Mouse (Mus musculus) embryonic facial prominence, embryonic 10.5 days (tissue): ENCODE data around the gene Hist1h2bl. TPM values are rescaled to one million over a fixed set of nuclear protein-coding genes. Genes with fewer than 3 reads are reported as not detected.
A peak's percentile ranks its signal among the peaks of the same experiment; 100 is the strongest.
"Not testable (repeated sequence)": the region's sequence is repeated elsewhere in the genome, so short reads cannot be mapped to it uniquely, and the experiment has no call there.

Experiments used
- DNase-seq: peaks from one replicate; pipeline ENCODE4 v3.0.0-alpha.2; 2017; ENCODE audit warnings: low spot score
- H3K27ac ChIP-seq: fragments of 300-500 bp; sonication (generic); replicated peaks from 2 replicates; pipeline ENCODE4 v1.5.1; 2016; ENCODE audit warnings: mild to moderate bottlenecking
- H3K27me3 ChIP-seq: fragments of 300-500 bp; sonication (generic); replicated peaks from 2 replicates; pipeline ENCODE4 v1.6.1; 2016; ENCODE audit warnings: low read depth, mild to moderate bottlenecking; ENCODE audit not compliant: poor library complexity, severe bottlenecking
- H3K36me3 ChIP-seq: fragments of 300-500 bp; sonication (generic); replicated peaks from 2 replicates; pipeline ENCODE4 v1.6.1; 2016; ENCODE audit warnings: mild to moderate bottlenecking, moderate library complexity
- H3K4me1 ChIP-seq: fragments of 300-500 bp; sonication (generic); 2 replicates; pipeline ENCODE4 v1.6.1; 2016
- H3K4me3 ChIP-seq: fragments of 300-500 bp; sonication (generic); 2 replicates; pipeline ENCODE4 v1.5.1; 2016; ENCODE audit warnings: mild to moderate bottlenecking, moderate library complexity
- H3K9me3 ChIP-seq: fragments of 300-500 bp; sonication (generic); 2 replicates; pipeline ENCODE4 v1.6.1; 2016; ENCODE audit warnings: mild to moderate bottlenecking
- WGBS: fragments of 180-500 bp; shearing (Covaris S2); methylation state at CpG from one replicate; pipeline ENCODE4 v1.1.7; 2016; 5-methylcytosine and 5-hydroxymethylcytosine counted together
- polyA plus RNA-seq: library from polyadenylated mRNA; unstranded; fragments of >200 nt; fragmentation: Nextera tagmentation; extraction: Ambion mirVana; gene quantifications from 2 replicates; pipeline ENCODE4 v1.2.1, GENCODE M21; 2016

The Hist1h2bl gene
- polyA plus RNA-seq = 1.6 and 3.1 TPM in 2 replicates

DNA sequence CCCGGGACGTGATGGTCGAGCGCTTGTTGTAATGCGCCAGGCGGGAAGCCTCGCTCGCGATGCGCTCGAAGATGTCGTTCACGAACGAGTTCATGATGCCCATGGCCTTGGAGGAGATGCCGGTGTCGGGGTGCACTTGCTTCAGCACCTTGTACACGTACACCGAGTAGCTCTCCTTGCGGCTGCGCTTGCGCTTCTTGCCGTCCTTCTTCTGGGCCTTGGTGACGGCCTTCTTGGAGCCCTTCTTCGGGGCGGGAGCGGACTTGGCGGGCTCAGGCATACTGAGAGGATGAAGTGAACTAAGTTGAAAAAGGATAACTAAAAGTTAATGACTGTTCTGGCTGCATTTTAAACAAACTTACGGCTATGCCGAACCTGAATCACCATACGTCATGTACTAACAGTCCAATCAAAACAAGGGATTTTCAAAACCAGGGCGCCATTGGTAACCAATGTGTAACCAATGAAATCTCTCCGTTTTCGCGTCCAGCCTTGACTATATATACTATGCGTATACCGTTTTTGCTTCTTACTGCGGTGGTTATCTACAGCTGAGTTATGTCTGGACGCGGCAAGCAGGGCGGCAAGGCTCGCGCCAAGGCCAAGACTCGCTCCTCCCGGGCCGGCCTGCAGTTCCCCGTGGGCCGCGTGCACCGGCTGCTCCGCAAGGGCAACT, at the start of gene Hist1h2bl, which contains the start of gene Hist1h2ai:
Gene Hist1h2bl (minus strand): TSS at position 280 of the 676 bp plus-strand sequence.
Gene Hist1h2ai (plus strand): TSS at position 559 of the 676 bp plus-strand sequence.
- H3K27ac ChIP-seq = peak within 1 kb of the TSS; percentile 95
- peak within 1 kb of the TSS; percentile 64 for H3K4me3 ChIP-seq
- not testable (repeated sequence) for H3K9me3 ChIP-seq, H3K36me3 ChIP-seq, H3K27me3 ChIP-seq
- peak; percentile 83 for DNase-seq
- peaks cover 35% of the 10 kb centered on the region for H3K4me1 ChIP-seq
- WGBS = under 1% methylated on average over 41 of the region's 50 CpGs

DNA sequence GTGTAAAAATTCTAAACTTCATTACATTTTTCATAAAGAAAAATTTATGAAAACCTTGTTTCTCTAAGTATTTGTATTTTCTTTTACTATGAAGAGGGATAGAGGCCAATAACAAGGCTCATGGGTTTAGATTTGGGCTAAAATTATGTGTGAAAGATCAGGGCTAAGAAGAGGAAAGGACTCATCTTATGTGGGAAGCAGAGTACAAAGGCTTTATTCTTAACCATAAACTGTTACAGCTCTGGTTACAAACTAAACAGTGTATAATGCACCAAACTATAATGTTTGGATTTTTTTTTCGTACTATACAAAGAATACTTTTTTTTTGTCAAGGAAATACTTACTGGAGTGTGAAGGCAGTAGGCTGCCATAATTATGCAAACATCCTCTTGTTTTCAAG, 39.8 kb upstream of the Hist1h2bl start:
- 78% methylated on average over 1 of the region's 1 CpGs for WGBS
- Histone ChIP-seq H3K27me3 (no peaks in the 10 kb centered on the region), H3K4me1 (peaks cover 30% of the 10 kb centered on the region), H3K36me3 (no peaks in the 10 kb centered on the region), H3K27ac (peak overlapping the region; percentile 86; the same call in 1 of the 2 replicates), H3K4me3 (peak overlapping the region; percentile 61), H3K9me3 (no peaks in the 10 kb centered on the region)
- DNase-seq = no peak

- H3K9me3 ChIP-seq, H3K27me3 ChIP-seq, H3K36me3 ChIP-seq: not testable (repeated sequence)
- Histone ChIP-seq H3K4me3 (peak overlapping the region; percentile 61), H3K27ac (peak overlapping the region; percentile 86), H3K4me1 (peaks cover 31% of the 10 kb centered on the region)
- WGBS = under 1% methylated on average over 25 of the region's 26 CpGs
- DNase-seq = peak; percentile 38
Measured at GRCm38 (mm10) chr13:21754294-21755001, 38.5 kb upstream of the Hist1h2bl start.

DNA sequence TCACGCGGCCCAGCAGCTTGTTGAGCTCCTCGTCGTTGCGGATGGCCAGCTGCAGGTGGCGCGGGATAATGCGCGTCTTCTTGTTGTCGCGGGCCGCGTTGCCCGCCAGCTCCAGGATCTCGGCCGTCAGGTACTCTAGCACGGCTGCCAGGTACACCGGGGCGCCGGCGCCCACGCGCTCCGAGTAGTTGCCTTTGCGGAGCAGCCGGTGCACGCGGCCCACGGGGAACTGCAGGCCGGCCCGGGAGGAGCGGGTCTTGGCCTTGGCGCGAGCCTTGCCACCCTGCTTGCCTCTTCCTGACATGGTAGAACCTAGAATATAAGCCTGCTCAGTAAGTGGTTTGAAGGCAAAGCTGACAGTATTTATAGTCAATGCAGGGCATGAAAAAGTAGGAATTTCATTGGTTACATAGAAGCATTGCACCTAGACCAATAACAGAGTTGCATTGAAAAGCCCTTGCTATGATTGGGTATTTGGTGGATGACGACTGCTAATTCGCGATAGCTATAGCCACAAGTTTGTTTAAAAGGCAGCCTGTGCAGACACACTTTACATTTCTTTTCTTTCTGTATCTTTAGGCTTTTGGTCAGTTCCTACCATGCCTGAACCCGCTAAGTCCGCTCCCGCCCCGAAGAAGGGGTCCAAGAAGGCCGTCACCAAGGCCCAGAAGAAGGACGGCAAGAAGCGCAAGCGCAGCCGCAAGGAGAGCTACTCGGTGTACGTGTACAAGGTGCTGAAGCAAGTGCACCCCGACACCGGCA, 37.8 kb upstream of the Hist1h2bl start, which contains the start of the genes Hist1h2ak and Hist1h2bn:
Gene Hist1h2ak (minus strand): TSS at position 304 of the 762 bp plus-strand sequence.
Gene Hist1h2bn (plus strand): TSS at position 600 of the 762 bp plus-strand sequence.
- Histone ChIP-seq H3K4me1 (peaks cover 38% of the 10 kb centered on the region), H3K4me3 (peak within 1 kb of the TSS; percentile 61), H3K27ac (peak within 1 kb of the TSS; percentile 94)
- not testable (repeated sequence) for H3K9me3 ChIP-seq, H3K27me3 ChIP-seq, H3K36me3 ChIP-seq
- DNase-seq = peak; percentile 81
- under 1% methylated on average over 50 of the region's 50 CpGs for WGBS

- H3K27me3 ChIP-seq = no peaks in the 10 kb centered on the region
- H3K27ac ChIP-seq = peak overlapping the region; percentile 94
- 3% methylated on average over 10 of the region's 10 CpGs for WGBS
- H3K4me3 ChIP-seq = peak overlapping the region; percentile 59
- H3K4me1 ChIP-seq = peaks cover 41% of the 10 kb centered on the region
- H3K36me3 ChIP-seq = no peaks in the 10 kb centered on the region
- no peak for DNase-seq
- H3K9me3 ChIP-seq = no peaks in the 10 kb centered on the region
Measured at GRCm38 (mm10) chr13:21753051-21753523, 37.1 kb upstream of the Hist1h2bl start.

GRCm38 (mm10) chr13:21752356-21752755, 36.4 kb upstream of the Hist1h2bl start:
- H3K4me3 ChIP-seq = peak overlapping the region; percentile 59
- no peaks in the 10 kb centered on the region for H3K36me3 ChIP-seq
- DNase-seq = peak; percentile 35
- 53% methylated on average over 3 of the region's 3 CpGs for WGBS
- peak overlapping the region; percentile 94 for H3K27ac ChIP-seq
- H3K4me1 ChIP-seq = peaks cover 45% of the 10 kb centered on the region
- no peaks in the 10 kb centered on the region for H3K27me3 ChIP-seq
- no peaks in the 10 kb centered on the region for H3K9me3 ChIP-seq

GRCm38 (mm10) chr13:21751827-21752226, 35.9 kb upstream of the Hist1h2bl start:
- 76% methylated on average over 3 of the region's 3 CpGs for WGBS
- DNase-seq = no peak
- Histone ChIP-seq H3K36me3 (no peaks in the 10 kb centered on the region), H3K27ac (peak overlapping the region; percentile 94), H3K27me3 (no peaks in the 10 kb centered on the region), H3K4me1 (peaks cover 46% of the 10 kb centered on the region), H3K9me3 (no peaks in the 10 kb centered on the region), H3K4me3 (peak overlapping the region; percentile 59)

GRCm38 (mm10) chr13:21751417-21751816, 35.5 kb upstream of the Hist1h2bl start:
- Histone ChIP-seq H3K36me3 (no peaks in the 10 kb centered on the region), H3K9me3 (no peaks in the 10 kb centered on the region)

DNA sequence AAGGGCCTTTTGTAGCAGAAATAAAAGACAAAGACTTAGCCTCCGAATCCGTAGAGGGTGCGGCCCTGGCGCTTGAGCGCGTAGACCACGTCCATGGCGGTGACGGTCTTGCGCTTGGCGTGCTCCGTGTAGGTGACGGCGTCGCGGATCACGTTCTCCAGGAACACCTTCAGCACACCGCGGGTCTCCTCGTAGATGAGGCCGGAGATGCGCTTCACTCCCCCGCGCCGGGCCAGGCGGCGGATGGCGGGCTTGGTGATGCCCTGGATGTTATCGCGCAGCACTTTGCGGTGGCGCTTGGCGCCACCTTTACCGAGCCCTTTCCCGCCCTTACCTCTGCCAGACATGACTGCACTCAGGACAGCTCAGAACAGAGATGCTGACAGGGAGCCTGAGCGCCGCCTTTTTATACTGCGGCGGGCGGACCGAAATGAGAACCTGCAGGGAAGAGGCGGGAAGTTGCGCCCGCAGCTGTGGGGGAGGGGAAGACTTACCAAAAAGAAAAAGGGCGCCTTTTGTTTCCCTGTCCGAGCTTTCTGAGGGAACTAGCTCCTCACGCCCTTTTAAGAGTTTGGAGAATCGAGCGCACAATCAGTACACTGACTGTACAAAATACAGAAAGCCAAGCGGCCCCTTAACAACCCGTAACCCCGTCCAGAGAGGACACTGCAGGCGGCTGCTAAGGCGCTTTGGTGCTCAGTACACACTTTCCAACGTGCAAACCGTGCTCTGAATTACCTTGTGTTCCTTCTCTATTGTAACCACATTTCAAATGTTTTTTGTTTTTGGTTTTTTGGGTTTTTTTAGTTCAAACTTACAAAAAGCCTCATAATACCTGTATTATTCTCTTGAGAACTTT, 34.4 kb upstream of the Hist1h2bl start, which contains the start of gene Hist1h4k:
Gene Hist1h4k (minus strand): TSS at position 347 of the 859 bp plus-strand sequence.
- peak; percentile 94 for DNase-seq
- not testable (repeated sequence) for H3K9me3 ChIP-seq, H3K27me3 ChIP-seq, H3K36me3 ChIP-seq
- peaks cover 41% of the 10 kb centered on the region for H3K4me1 ChIP-seq
- H3K4me3 ChIP-seq = peak within 1 kb of the TSS; percentile 65
- WGBS = under 1% methylated on average over 48 of the region's 56 CpGs
- peak within 1 kb of the TSS; percentile 94 for H3K27ac ChIP-seq

More at GRCm38 (mm10) chr13:21751417-21751816, 35.5 kb upstream of the Hist1h2bl start:
- H3K27ac ChIP-seq = peak overlapping the region; percentile 94
- peak overlapping the region; percentile 65 for H3K4me3 ChIP-seq
- no peak for DNase-seq
- H3K27me3 ChIP-seq = no peaks in the 10 kb centered on the region
- peaks cover 46% of the 10 kb centered on the region for H3K4me1 ChIP-seq

- no peaks in the 10 kb centered on the region for H3K36me3 ChIP-seq
- no peaks in the 10 kb centered on the region for H3K9me3 ChIP-seq
- peak; percentile 63 for DNase-seq
- 7% methylated on average over 5 of the region's 5 CpGs for WGBS
- peak overlapping the region; percentile 65 for H3K4me3 ChIP-seq
- H3K4me1 ChIP-seq = peaks cover 38% of the 10 kb centered on the region
- no peaks in the 10 kb centered on the region for H3K27me3 ChIP-seq
- H3K27ac ChIP-seq = peak overlapping the region; percentile 94
Measured at GRCm38 (mm10) chr13:21749387-21750158, 33.6 kb upstream of the Hist1h2bl start.

GRCm38 (mm10) chr13:21745006-21745405, 29.1 kb upstream of the Hist1h2bl start:
- H3K27ac ChIP-seq = no peak overlapping the region
- H3K4me3 ChIP-seq = no peak overlapping the region
- WGBS = 92% methylated on average over 1 of the region's 1 CpGs
- no peak for DNase-seq
- peaks cover 16% of the 10 kb centered on the region; the same call in 1 of the 2 replicates for H3K4me1 ChIP-seq
- no peaks in the 10 kb centered on the region for H3K36me3 ChIP-seq
- H3K27me3 ChIP-seq = no peaks in the 10 kb centered on the region
- no peaks in the 10 kb centered on the region for H3K9me3 ChIP-seq
